19 mouse cellular contexts compared by ENCODE assay signal in genomic region chr10:93215051-93215763, GRCm38 (mm10). TPM values are rescaled to one million over a fixed set of nuclear protein-coding genes. Genes with fewer than 3 reads are reported as not detected.
DNase-seq lines count a peak whose midpoint lies in the region; ATAC-seq and TF ChIP-seq lines count a peak whose summit lies in the region.
"Had no signal": no experiment of that assay in that cellular context is flagged by ENCODE, and none has a peak within 500 bp of the region (broad histone marks: within the 10 kb centered on the region; RNA-seq: fewer than 3 reads in every experiment).

No protein-coding gene starts in this region.

- no peak overlapping the region for H3K4me3 ChIP-seq in kidney, embryonic 16.5 days (ENCODE audit: low read length)
- no peak overlapping the region for H3K4me3 ChIP-seq in cerebellum, adult 2 months (replicated peaks; ENCODE audit: insufficient read depth, low read depth, low read length)
- H3K4me3 ChIP-seq: forebrain, embryonic 10.5 days; intestine, embryonic 15.5 days; liver, embryonic 12.5 days; midbrain, embryonic 12.5 days had no signal

- peak; percentile 34 for DNase-seq in cerebellum, adult 11 months
- no peak for DNase-seq in cerebellum, postnatal 4 days (ENCODE audit: low spot score in 2 of 2)
- no peak for DNase-seq in kidney, adult 11 months
- peak; percentile 54 to 65 for DNase-seq in cerebellum, adult 2 months
- no peak for DNase-seq in embryo, embryonic 11 days
- DNase-seq: adrenal gland, postnatal 14 days; heart, postnatal 4 days; lung, adult 18-20 months; lung, postnatal 14 days; thymus, adult 2 months; thymus, postnatal 4 days had no signal

- peaks cover 40% of the 10 kb centered on the region for H3K36me3 ChIP-seq in kidney, embryonic 16.5 days (ENCODE audit: insufficient read depth, low read length)

- no peaks in the 10 kb centered on the region for H3K27me3 ChIP-seq in kidney, embryonic 16.5 days (ENCODE audit: insufficient read depth, low read length)
- H3K27me3 ChIP-seq in cerebellum, adult 2 months (ENCODE audit: control insufficient read depth, insufficient read depth, low read length), result no peaks in the 10 kb centered on the region
- H3K27me3 ChIP-seq: intestine, embryonic 15.5 days; liver, embryonic 12.5 days; midbrain, embryonic 12.5 days had no signal

- no peak for TF ChIP-seq POLR2A in cerebellum, adult 2 months (IDR thresholded peaks at IDR 0.05; ENCODE audit: borderline replicate concordance, insufficient read depth, low read length)

- no peak for TF ChIP-seq CTCF in cerebellum, adult 2 months (IDR thresholded peaks at IDR 0.05; ENCODE audit: borderline replicate concordance, insufficient read depth, low read depth, low read length)

- no peak overlapping the region for H3K9ac ChIP-seq in kidney, embryonic 16.5 days (replicated peaks; ENCODE audit: low read length)
- H3K9ac ChIP-seq: hindbrain, embryonic 14.5 days; intestine, embryonic 15.5 days; liver, embryonic 12.5 days; midbrain, embryonic 12.5 days had no signal

- 0 out of 2 replicates have a peak, but pooled peaks cover 7% of the 10 kb centered on the region for H3K9me3 ChIP-seq in kidney, embryonic 16.5 days (ENCODE audit: low read length)
- H3K9me3 ChIP-seq: intestine, embryonic 15.5 days had no signal

- H3K4me2 ChIP-seq in kidney, embryonic 16.5 days (replicated peaks; ENCODE audit: low read depth, low read length), result no peak overlapping the region
- H3K4me2 ChIP-seq: hindbrain, embryonic 14.5 days; intestine, embryonic 15.5 days; liver, embryonic 12.5 days; midbrain, embryonic 12.5 days had no signal

- 84% methylated on average over 8 of the region's 8 CpGs for WGBS in kidney, embryonic 16.5 days
- 17% methylated on average over 8 of the region's 8 CpGs for WGBS in cerebellum, adult 2 months

- peak overlapping the region; percentile 50; the same call in 1 of the 2 replicates for H3K27ac ChIP-seq in kidney, embryonic 16.5 days (ENCODE audit: low read length)
- peak overlapping the region; percentile 41 for H3K27ac ChIP-seq in cerebellum, adult 2 months (ENCODE audit: insufficient read depth, low read length)
- H3K27ac ChIP-seq: forebrain, embryonic 10.5 days; hindbrain, embryonic 14.5 days; intestine, embryonic 15.5 days; liver, embryonic 12.5 days; midbrain, embryonic 12.5 days; stomach, postnatal 0 days had no signal

- ATAC-seq in kidney, embryonic 16.5 days (ENCODE audit: low FRiP score, low TSS enrichment), result 0 out of 2 replicates have a peak, but pooled peaks have one; percentile 33
- 0 out of 2 replicates have a peak, but pooled peaks have one; percentile 14 for ATAC-seq in megakaryocyte-erythroid progenitor cell, adult 5-6 weeks (replicated peaks; ENCODE audit: low FRiP score, low TSS enrichment, poor library complexity, severe bottlenecking)
- ATAC-seq: intestine, embryonic 15.5 days; liver, embryonic 12.5 days had no signal

- peaks cover 18% of the 10 kb centered on the region for H3K4me1 ChIP-seq in kidney, embryonic 16.5 days (ENCODE audit: insufficient read depth, low read length)
- peaks cover 22% of the 10 kb centered on the region for H3K4me1 ChIP-seq in cerebellum, adult 2 months (ENCODE audit: control insufficient read depth, insufficient read depth, low read length)
- H3K4me1 ChIP-seq: forebrain, embryonic 10.5 days; intestine, embryonic 15.5 days; midbrain, embryonic 12.5 days had no signal

RNA-seq across cellular contexts. Expression of gene Cdk17, which starts 54.5 kb away (rescaled TPM):
- 12.8 and 14.6 TPM in 2 replicates for polyA plus RNA-seq in kidney, embryonic 16.5 days (2015; fragmentation: Nextera tagmentation; extraction: Ambion mirVana)
- 63.1 and 79.1 TPM in 2 replicates for polyA plus RNA-seq in cerebellum, adult 2 months (2012; rRNA removed)
- total RNA-seq in megakaryocyte-erythroid progenitor cell, adult 5-6 weeks (2014; fragmentation: Nextera tagmentation), result 48.0 and 71.7 TPM in 2 replicates
- total RNA-seq in megakaryocyte-erythroid progenitor cell, adult 5-6 weeks (2017), result 69.4 and 88.0 TPM in 2 replicates

Comparison
In these comparisons a context has a peak if more than half of its experiments do, and no peak if none do; other contexts are left out.
1. DNase-seq: peak in cerebellum, adult 11 months (single experiment) and cerebellum, adult 2 months (2 of 2); none in cerebellum, postnatal 4 days (0 of 2), kidney, adult 11 months (single experiment) and embryo, embryonic 11 days (single experiment).